Mouse (Mus musculus): Measurements from ENCODE around the gene Bcl2l11.

- TF ChIP-seq POLR2A (IDR thresholded peaks at IDR 0.05; ENCODE audit: control insufficient read depth, extremely low read depth, insufficient read depth, low read length, poor library complexity) (no peak), CTCF (IDR thresholded peaks at IDR 0.05; ENCODE audit: borderline replicate concordance, control insufficient read depth, extremely low read depth, insufficient read depth, low read length, poor library complexity) (no peak)
Measured at GRCm38 (mm10) chr2:128137480-128138276, 11.8 kb downstream of the Bcl2l11 start.

Measured in thymus, adult 2 months (tissue).